Mouse (Mus musculus) cerebellum, adult 2 months (tissue): ENCODE measurements at regions not wholly inside any gene's neighbourhood (a gene's known extent, or its start where the extent isn't known, plus 50 kb on each side); places are given as distances from the start of the nearest gene placed in this dataset.
A peak's percentile ranks its signal among the peaks of the same experiment; 100 is the strongest.

Experiments
- DNase-seq, 2 experiments: peaks; one replicate each; pipeline ENCODE4 v3.0.0; 2021
- H3K27ac ChIP-seq: fragments of 200-500 bp; 2 replicates; pipeline ENCODE4 v1.5.1; 2012; ENCODE audit warnings: low read length, control low read depth, inconsistent platforms; ENCODE audit not compliant: insufficient read depth
- H3K27me3 ChIP-seq: fragments of 200-500 bp; 2 replicates; pipeline ENCODE4 v1.6.1; 2012; ENCODE audit warnings: inconsistent platforms, mild to moderate bottlenecking, low read length, moderate library complexity; ENCODE audit not compliant: control insufficient read depth, insufficient read depth
- H3K4me1 ChIP-seq: fragments of 200-500 bp; 2 replicates; pipeline ENCODE4 v1.6.1; 2011; ENCODE audit warnings: low read length; ENCODE audit not compliant: control insufficient read depth, insufficient read depth
- H3K4me3 ChIP-seq: fragments of 200-500 bp; replicated peaks from 2 replicates; pipeline ENCODE3; 2011; ENCODE audit warnings: mild to moderate bottlenecking, low read depth, low read length, control low read depth; ENCODE audit not compliant: insufficient read depth
- CTCF ChIP-seq: fragments of 200-500 bp; IDR thresholded peaks from 2 replicates; pipeline ENCODE4 v1.5.1; 2011; ENCODE audit warnings: low read depth, mild to moderate bottlenecking, control low read depth, low read length, moderate library complexity, borderline replicate concordance; ENCODE audit not compliant: insufficient read depth
- POLR2A ChIP-seq: fragments of 200-500 bp; IDR thresholded peaks from 2 replicates; pipeline ENCODE4 v1.6.1; 2011; ENCODE audit warnings: low read length, control low read depth, borderline replicate concordance; ENCODE audit not compliant: insufficient read depth
- WGBS: fragments of 180-500 bp; shearing (Covaris S2); methylation state at CpG from one replicate; pipeline ENCODE4 v1.1.7; 2018; 5-methylcytosine and 5-hydroxymethylcytosine counted together

- H3K4me3 ChIP-seq = no peak overlapping the region
- WGBS = 66% methylated on average over 1 of the region's 1 CpGs
- H3K27ac ChIP-seq = no peak overlapping the region
- peak in 1 of 2 experiments; percentile 5 for DNase-seq
- no peak for TF ChIP-seq POLR2A
- no peak for TF ChIP-seq CTCF
- H3K4me1 ChIP-seq = no peaks in the 10 kb centered on the region
- H3K27me3 ChIP-seq = no peaks in the 10 kb centered on the region
These were observed 260.8 kb downstream of the Dkk2 start for GRCm38 (mm10) chr3:132345856-132346255.

- no peak overlapping the region for H3K27ac ChIP-seq
- no peaks in the 10 kb centered on the region for H3K4me1 ChIP-seq
- WGBS = 65% methylated on average over 1 of the region's 1 CpGs
- DNase-seq = no peak
- no peak overlapping the region for H3K4me3 ChIP-seq
- H3K27me3 ChIP-seq = no peaks in the 10 kb centered on the region
- TF ChIP-seq CTCF (no peak), POLR2A (no peak)
These were observed 264.5 kb downstream of the Dkk2 start for GRCm38 (mm10) chr3:132349602-132350001.

- no peak overlapping the region for H3K4me3 ChIP-seq
- DNase-seq = no peak
- no peak overlapping the region for H3K27ac ChIP-seq
- 83% methylated on average over 2 of the region's 2 CpGs for WGBS
- H3K4me1 ChIP-seq = no peaks in the 10 kb centered on the region
- TF ChIP-seq CTCF = no peak
- TF ChIP-seq POLR2A = no peak
- H3K27me3 ChIP-seq = no peaks in the 10 kb centered on the region
These were observed 268.1 kb downstream of the Dkk2 start for GRCm38 (mm10) chr3:132353204-132353603.

DNA sequence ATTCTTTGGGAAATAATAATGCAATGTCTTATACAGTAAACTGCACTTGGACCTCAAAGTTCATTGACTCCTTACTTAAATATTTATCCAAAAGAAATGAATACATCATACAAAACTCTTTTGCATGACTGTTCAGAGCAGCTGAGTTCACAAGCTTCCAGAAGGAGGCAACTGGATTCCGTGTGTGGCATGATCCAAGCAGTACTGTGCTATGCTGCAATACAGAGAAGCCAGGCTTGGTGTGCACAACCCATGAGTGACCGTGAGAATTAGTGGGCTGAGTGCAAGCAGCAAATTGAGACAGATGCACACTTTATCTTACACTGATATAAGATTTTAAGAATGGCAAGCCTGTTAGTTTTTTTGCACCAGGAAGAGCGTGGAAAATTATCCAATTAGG lies 270.0 kb upstream of the Gimd1 start:
- no peak for DNase-seq
- H3K27ac ChIP-seq = no peak overlapping the region
- no peak for TF ChIP-seq CTCF
- TF ChIP-seq POLR2A = no peak
- H3K4me3 ChIP-seq = no peak overlapping the region
- H3K4me1 ChIP-seq = no peaks in the 10 kb centered on the region
- no peaks in the 10 kb centered on the region for H3K27me3 ChIP-seq
- 61% methylated on average over 3 of the region's 3 CpGs for WGBS

DNA sequence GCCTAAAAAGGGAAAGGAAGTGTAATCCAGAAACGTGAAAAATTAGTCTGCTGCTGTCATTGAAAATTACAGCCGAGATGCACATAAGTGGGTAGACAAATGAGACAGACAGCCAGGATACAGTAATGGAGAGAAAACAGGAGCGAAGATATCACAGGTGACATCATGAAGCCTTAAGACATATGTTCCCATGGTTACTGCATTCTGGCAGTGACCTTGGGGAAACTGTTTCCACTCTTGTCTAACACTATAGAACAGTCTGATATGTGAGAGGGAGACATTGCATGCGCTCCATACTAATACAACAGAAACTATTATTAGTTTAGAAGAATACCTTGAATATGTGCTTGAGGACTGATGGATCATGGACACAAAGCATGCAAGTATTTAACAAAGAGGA lies 254.0 kb upstream of the Gimd1 start:
- TF ChIP-seq POLR2A (no peak), CTCF (no peak)
- H3K4me3 ChIP-seq = no peak overlapping the region
- H3K4me1 ChIP-seq = no peaks in the 10 kb centered on the region
- 76% methylated on average over 4 of the region's 4 CpGs for WGBS
- H3K27ac ChIP-seq = no peak overlapping the region
- no peak for DNase-seq
- no peaks in the 10 kb centered on the region for H3K27me3 ChIP-seq

GRCm38 (mm10) chr3:132417742-132418141 lies 211.9 kb upstream of the Gimd1 start:
- H3K4me3 ChIP-seq = no peak overlapping the region
- no peaks in the 10 kb centered on the region for H3K27me3 ChIP-seq
- 21% methylated on average over 2 of the region's 2 CpGs for WGBS
- no peaks in the 10 kb centered on the region for H3K4me1 ChIP-seq
- no peak for TF ChIP-seq POLR2A
- DNase-seq = no peak
- no peak overlapping the region for H3K27ac ChIP-seq

DNA sequence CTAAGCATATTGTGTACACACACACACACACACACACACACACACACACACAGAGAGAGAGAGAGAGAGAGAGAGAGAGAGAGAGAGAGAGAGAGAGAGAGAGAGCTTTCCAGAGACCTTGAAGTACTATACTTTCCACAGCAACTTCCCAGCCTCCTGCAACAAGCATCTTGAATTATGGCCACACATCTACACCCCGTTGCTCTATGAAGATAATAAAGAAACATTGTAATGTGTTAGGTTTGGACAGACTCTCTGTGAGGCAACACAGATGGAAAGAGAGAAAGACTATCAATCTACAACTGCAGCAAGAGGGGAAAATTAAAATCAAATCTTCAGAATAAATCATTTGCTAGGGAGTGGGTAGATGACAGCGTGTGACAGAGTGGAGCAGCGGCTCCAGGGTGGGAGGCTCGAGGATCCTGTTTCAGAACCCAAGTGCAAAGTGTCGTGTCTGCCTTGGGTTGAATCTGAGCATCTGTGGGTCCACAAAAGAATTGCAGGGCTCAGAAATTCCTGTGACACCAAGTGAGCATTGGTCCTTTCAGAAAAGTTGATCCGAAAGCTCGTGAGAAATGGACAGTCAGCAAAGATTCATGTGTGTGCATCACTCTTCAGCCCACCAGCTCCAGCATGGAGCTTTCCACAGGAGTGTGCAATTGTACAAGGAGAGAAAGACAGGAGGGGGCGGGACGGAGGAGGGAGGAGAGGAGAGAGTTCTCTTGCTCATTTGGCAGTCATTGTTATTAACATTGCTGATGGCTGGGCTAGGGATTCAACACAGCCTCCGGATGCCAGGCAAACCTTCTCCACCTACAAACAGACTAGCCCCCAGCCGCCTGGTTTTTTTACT lies 203.6 kb upstream of the Gimd1 start:
- TF ChIP-seq POLR2A (no peak), CTCF (no peak)
- no peaks in the 10 kb centered on the region for H3K4me1 ChIP-seq
- WGBS = 63% methylated on average over 11 of the region's 11 CpGs
- H3K27ac ChIP-seq = no peak overlapping the region
- H3K27me3 ChIP-seq = no peaks in the 10 kb centered on the region
- DNase-seq = no peak
- H3K4me3 ChIP-seq = no peak overlapping the region

DNA sequence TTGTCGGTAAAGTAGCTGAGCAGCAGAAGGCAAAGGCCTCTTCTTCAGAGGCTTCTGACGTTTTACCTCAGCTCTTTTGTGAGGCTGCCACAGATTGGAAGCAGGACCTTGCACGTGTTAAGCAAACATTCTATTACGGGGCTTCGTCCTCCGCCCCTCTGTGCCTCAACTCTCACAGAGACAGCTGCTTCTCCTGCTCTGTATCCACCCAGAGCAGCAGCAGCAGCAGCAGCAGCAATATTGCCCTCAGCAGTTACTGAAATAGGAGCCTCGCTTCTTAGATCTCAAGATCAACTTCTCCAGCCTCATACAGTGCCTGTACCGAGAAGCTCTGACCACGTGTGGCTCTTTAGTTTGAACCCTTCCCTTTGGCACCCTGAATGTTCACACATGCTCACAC lies 202.4 kb upstream of the Gimd1 start:
- no peaks in the 10 kb centered on the region for H3K27me3 ChIP-seq
- 66% methylated on average over 9 of the region's 9 CpGs for WGBS
- H3K4me3 ChIP-seq = no peak overlapping the region
- no peak for DNase-seq
- H3K4me1 ChIP-seq = no peaks in the 10 kb centered on the region
- no peak overlapping the region for H3K27ac ChIP-seq
- no peak for TF ChIP-seq POLR2A
- TF ChIP-seq CTCF = no peak
